Mouse (Mus musculus) thymus, adult 2 months (tissue): ENCODE measurements around the gene Ccdc71.

Source experiments
- CTCF ChIP-seq: fragments of 200-500 bp; IDR thresholded peaks from 2 replicates; pipeline ENCODE4 v1.5.1; 2012; ENCODE audit warnings: mild to moderate bottlenecking, control low read depth, low read length, moderate library complexity, borderline replicate concordance; ENCODE audit not compliant: control insufficient read depth, poor library complexity, insufficient read depth; ENCODE audit errors: extremely low read depth
- POLR2A ChIP-seq: fragments of 200-500 bp; IDR thresholded peaks from 2 replicates; pipeline ENCODE4 v1.6.1; 2012; ENCODE audit warnings: mild to moderate bottlenecking, low read length, control low read depth, moderate library complexity; ENCODE audit not compliant: control insufficient read depth, poor library complexity, insufficient read depth; ENCODE audit errors: extremely low read depth

DNA sequence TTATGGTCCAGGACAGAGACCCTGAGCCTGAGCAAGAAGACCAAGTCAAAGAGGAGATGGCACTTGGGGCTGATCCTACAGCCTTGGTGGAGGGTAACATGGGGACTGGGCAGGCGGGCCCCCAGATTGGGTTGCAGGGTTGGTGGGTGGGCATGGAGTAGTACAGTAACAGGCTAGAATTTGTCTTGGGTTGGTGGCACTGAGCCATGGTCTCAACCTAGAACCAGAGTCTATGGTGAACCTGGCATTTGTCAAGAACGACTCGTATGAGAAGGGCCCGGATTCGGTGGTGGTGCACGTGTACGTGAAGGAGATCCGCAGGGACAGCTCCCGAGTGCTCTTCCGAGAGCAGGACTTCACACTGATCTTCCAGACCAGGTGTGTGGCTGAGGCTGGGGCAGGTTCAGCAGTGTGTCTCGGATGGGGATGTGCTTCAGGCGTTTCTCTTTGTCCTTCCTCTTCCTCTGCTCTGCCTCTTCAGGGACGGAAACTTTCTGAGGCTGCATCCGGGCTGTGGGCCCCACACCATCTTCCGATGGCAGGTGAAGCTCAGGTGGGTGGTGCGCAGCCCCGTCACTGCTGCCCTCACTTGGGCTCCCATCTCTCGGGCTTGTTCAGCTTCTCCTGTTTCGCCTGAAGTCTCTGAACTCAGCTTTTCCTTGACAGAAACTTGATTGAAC is 34.0 kb downstream of the Ccdc71 start:
- TF ChIP-seq CTCF (no peak), POLR2A (no peak)
